Mouse (Mus musculus) cerebellum, adult (tissue): ENCODE results near the gene Adamtsl3.

Experiments
- ATAC-seq: cut with Nextera tagmentation; 2 replicates; pipeline ENCODE4 v1.9.2; 2017; ENCODE audit warnings: mild to moderate bottlenecking, moderate library complexity, mixed read lengths; ENCODE audit not compliant: insufficient number of reproducible peaks, low FRiP score, low TSS enrichment

Adamtsl3 gene

DNA sequence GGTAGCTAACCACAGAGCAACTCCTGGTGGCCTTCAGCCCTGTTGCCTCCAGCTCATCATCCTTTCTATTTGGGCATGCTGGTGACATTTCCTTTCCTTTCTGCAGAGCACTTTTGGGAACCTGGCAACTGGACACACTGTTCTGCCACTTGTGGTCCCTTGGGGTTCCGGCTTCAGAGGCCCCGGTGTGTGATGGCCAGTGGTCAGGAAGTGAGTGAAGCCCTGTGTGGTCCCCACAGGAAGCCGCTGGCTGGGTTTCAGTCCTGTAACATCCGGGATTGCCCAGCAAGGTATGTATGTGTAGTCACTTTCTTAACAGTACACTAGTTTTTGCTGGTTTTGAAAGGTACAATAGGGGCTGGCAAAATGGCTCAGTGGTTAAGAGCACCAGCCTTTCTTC is 266.5 kb downstream of the Adamtsl3 start:
- ATAC-seq: no peak

DNA sequence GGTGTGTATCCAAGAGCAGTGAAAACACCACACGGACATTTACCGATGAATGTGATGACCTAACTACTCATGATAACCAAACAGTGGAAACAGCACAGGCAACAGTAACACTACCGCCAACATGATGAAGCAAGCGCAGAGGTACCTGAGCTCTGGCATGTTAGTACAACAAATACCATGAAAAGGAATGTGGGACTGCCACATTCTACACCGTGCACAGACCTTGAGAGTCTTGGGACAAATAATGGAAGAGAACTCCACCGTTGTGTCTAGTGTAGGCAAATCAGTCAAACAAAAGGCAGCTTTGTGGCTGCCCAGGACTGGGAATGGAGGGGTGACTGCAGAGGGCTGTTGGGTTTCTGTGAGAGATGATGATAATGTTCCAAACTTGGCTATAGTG is 269.9 kb downstream of the Adamtsl3 start:
- ATAC-seq: no peak

GRCm38 (mm10) chr7:82609629-82610028 is 274.1 kb downstream of the Adamtsl3 start:
- no peak for ATAC-seq

DNA sequence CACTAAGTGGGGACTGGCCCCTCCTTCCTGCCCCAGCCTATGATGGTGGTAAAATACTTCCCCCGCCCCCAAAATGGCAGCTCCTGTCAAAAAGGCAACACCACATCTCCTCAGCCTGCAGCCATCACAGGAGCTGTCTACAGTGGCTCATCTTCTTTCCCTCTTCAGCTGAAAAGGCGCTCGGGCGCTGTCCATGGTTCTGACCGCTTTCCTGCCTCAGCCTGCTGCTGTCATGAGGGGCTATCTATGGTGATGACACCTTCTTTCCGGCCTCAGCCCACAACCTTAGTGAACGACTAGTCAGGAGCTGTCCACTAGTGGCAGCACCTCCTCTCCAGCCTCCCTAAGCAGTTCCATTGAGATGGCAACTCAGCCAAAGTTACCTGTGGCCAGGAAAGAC is 289.8 kb downstream of the Adamtsl3 start:
- ATAC-seq: no peak

GRCm38 (mm10) chr7:82647183-82647582 is 311.7 kb downstream of the Adamtsl3 start:
- no peak for ATAC-seq

GRCm38 (mm10) chr7:82647909-82648308 is 312.4 kb downstream of the Adamtsl3 start:
- no peak for ATAC-seq

GRCm38 (mm10) chr7:82648353-82649080 is 313.0 kb downstream of the Adamtsl3 start, which contains the start of the genes Saxo2 and Efl1:
Gene Saxo2 (minus strand): TSS chr7:82648528.
Gene Efl1 (plus strand): TSS chr7:82648614.
- peak; percentile 98 for ATAC-seq

DNA sequence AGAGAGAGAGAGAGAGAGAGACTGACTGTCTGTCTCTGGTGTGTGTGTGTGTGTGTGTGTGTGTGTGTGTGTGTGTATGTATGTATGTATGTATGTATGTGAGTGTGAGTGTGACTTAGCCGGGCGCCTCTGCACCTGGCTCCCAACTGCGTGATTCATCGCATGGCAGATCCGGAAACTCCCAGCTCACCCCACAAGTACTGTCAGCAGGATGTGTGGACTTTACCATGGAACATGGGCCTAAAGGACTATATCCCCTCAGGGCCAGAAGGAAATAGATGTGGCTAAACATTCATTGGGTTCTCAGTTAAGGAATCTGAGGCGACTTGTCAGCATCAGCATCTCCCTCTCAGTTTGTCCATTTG is 313.6 kb downstream of the Adamtsl3 start:
- ATAC-seq: no peak; the same call in 1 of the 2 replicates
